Mouse (Mus musculus) G1E (cell line): ENCODE results near the gene B230104I21Rik.

ENCODE experiments used
- CTCF ChIP-seq: IDR thresholded peaks from 2 replicates; pipeline ENCODE4 v1.5.1; 2012; ENCODE audit warnings: low read depth, low read length, inconsistent platforms, mixed read lengths
- GATA1 ChIP-seq: IDR thresholded peaks from 2 replicates; pipeline ENCODE4 v1.6.1; 2012; ENCODE audit warnings: borderline replicate concordance, low read length, inconsistent platforms, mixed read lengths
- GATA2 ChIP-seq: IDR thresholded peaks from 2 replicates; pipeline ENCODE4 v1.6.1; 2012; ENCODE audit warnings: low read depth, low read length, inconsistent platforms, borderline replicate concordance
- POLR2AphosphoS5 ChIP-seq: IDR thresholded peaks from 2 replicates; pipeline ENCODE4 v1.6.1; 2012; ENCODE audit warnings: low read depth, low read length, inconsistent platforms; ENCODE audit not compliant: insufficient replicate concordance
- TAL1 ChIP-seq: conservative IDR thresholded peaks from 2 replicates; pipeline ENCODE4 v1.6.1; 2012; ENCODE audit warnings: low read depth, low read length, inconsistent platforms, mixed read lengths

DNA sequence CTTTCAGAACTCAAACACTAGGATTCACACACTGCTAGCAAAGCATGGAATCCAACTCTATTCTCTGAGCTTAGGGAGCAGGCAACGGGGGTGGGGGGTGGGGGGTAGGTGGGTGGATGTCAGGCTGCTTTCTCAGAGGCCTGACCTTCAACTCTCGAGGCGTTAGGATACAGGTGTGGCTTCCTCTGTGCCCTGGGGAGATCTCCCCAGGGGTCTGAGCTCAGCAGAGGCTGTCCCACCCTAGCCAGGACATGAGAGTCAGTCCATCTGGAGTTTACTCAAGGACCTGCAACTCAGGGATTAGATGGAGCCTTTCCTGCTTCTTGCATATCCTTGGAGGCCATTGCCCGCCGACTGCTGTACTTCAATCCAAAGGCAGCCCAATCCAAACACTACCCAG, 33.2 kb downstream of the B230104I21Rik start:
- TF ChIP-seq CTCF (no peak), GATA1 (no peak), POLR2AphosphoS5 (no peak), TAL1 (no peak), GATA2 (no peak)
